Mouse (Mus musculus): ENCODE data around the gene Gm11027. TPM values are rescaled to one million over a fixed set of nuclear protein-coding genes. Genes with fewer than 3 reads are reported as not detected.

Gene Gm11027
- not detected for polyA plus RNA-seq (2015; fragmentation: Illumina TruSeq; extraction: RNeasy Lipid Tissue Mini Kit (QIAGEN cat#74804); ENCODE audit: low read depth, low replicate concordance)

GRCm38 (mm10) chr12:116275086-116275485 lies at the start of gene Gm11027:
Gene Gm11027 (plus strand): TSS chr12:116275386.

GRCm38 (mm10) chr12:116262555-116263341 lies 12.4 kb upstream of the Gm11027 start, which contains the start of gene Wdr60:
Gene Wdr60 (minus strand): TSS chr12:116263022.

GRCm38 (mm10) chr12:116280653-116281364 lies 5.6 kb downstream of the Gm11027 start, which contains the start of gene Esyt2:
Gene Esyt2 (plus strand): TSS chr12:116281196.

Other genes starting within 250 kb of the Gm11027 start
- 34.8 TPM for gene Zfp386, start 227.7 kb upstream of the Gm11027 start, polyA plus RNA-seq (2015; fragmentation: Illumina TruSeq; extraction: RNeasy Lipid Tissue Mini Kit (QIAGEN cat#74804); ENCODE audit: low read depth, low replicate concordance)
- gene Vipr2, start 197.7 kb upstream of the Gm11027 start, polyA plus RNA-seq (2015; fragmentation: Illumina TruSeq; extraction: RNeasy Lipid Tissue Mini Kit (QIAGEN cat#74804); ENCODE audit: low read depth, low replicate concordance), result 2.7 TPM
- gene Wdr60, start 12.4 kb upstream of the Gm11027 start, polyA plus RNA-seq (2015; fragmentation: Illumina TruSeq; extraction: RNeasy Lipid Tissue Mini Kit (QIAGEN cat#74804); ENCODE audit: low read depth, low replicate concordance), result 17.6 TPM
- gene Esyt2, start 5.8 kb downstream of the Gm11027 start, polyA plus RNA-seq (2015; fragmentation: Illumina TruSeq; extraction: RNeasy Lipid Tissue Mini Kit (QIAGEN cat#74804); ENCODE audit: low read depth, low replicate concordance), result 28.2 TPM
- 3.5 TPM for gene Ncapg2, start 130.0 kb downstream of the Gm11027 start, polyA plus RNA-seq (2015; fragmentation: Illumina TruSeq; extraction: RNeasy Lipid Tissue Mini Kit (QIAGEN cat#74804); ENCODE audit: low read depth, low replicate concordance)
- gene Ptprn2, start 210.3 kb downstream of the Gm11027 start, polyA plus RNA-seq (2015; fragmentation: Illumina TruSeq; extraction: RNeasy Lipid Tissue Mini Kit (QIAGEN cat#74804); ENCODE audit: low read depth, low replicate concordance), result 160 TPM